ENCODE assay signal across 27 mouse cellular contexts in the genomic region with DNA sequence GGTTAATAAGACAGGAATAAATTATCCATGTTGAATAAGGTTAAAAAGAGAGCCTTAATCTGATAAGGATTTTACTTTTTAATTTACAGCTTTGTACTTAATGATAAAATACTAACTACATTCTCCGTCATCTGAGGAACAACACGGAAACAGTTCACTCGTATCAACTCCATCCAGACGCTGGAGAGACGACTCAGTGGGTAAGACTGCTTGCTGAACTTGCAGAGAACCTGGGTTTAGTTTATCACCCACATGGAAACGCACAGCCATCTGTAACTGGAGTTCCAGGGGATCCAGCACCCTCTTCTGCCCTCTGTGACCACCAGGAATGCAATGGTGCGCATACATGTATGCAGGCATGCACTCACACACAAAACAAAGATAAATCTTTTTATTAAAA. TPM values are rescaled to one million over a fixed set of nuclear protein-coding genes. Genes with fewer than 3 reads are reported as not detected.
DNase-seq lines count a peak whose midpoint lies in the region; ATAC-seq and TF ChIP-seq lines count a peak whose summit lies in the region.
"Had no signal": no experiment of that assay in that cellular context is flagged by ENCODE, and none has a peak within 500 bp of the region (broad histone marks: within the 10 kb centered on the region; RNA-seq: fewer than 3 reads in every experiment).

No protein-coding gene starts in this region.

- peak; percentile 58 for ATAC-seq in G1E (ENCODE audit: extremely low read depth, insufficient number of reproducible peaks, low FRiP score, poor library complexity, severe bottlenecking)
- peak; percentile 44; the same call in 1 of the 2 replicates for ATAC-seq in liver, embryonic 15.5 days (ENCODE audit: insufficient read depth)
- peak; percentile 81 for ATAC-seq in megakaryocyte-erythroid progenitor cell, adult 5-6 weeks (replicated peaks; ENCODE audit: low FRiP score, low TSS enrichment, poor library complexity, severe bottlenecking)
- ATAC-seq: CD4-positive, CD25-positive, alpha-beta regulatory T cell, adult 4 months; forebrain, embryonic 14.5 days; forebrain, postnatal 0 days had no signal

- no peak for TF ChIP-seq POLR2A in MEL (IDR thresholded peaks at IDR 0.05; ENCODE audit: control insufficient read depth in 1 of 2, insufficient read depth in 1 of 2, low read depth in 1 of 2, low read length in 2 of 2, poor library complexity in 1 of 2)

- peak; percentile 8 to 59; a peak in 3 of 4 replicates for TF ChIP-seq EP300 in MEL (IDR thresholded peaks at IDR 0.05; ENCODE audit: low read depth in 1 of 2, low read length in 2 of 2)

- TF ChIP-seq RAD21 in MEL (IDR thresholded peaks at IDR 0.05; ENCODE audit: low read depth, low read length): no peak

- 53% methylated on average over 7 of the region's 7 CpGs for WGBS in liver, embryonic 15.5 days (ENCODE audit: insufficient replicate concordance)
- 90% methylated on average over 7 of the region's 7 CpGs for WGBS in forebrain, embryonic 10.5 days

- peak overlapping the region; percentile 30; the same call in 1 of the 2 replicates for H3K4me2 ChIP-seq in liver, embryonic 15.5 days
- H3K4me2 ChIP-seq: embryonic facial prominence, embryonic 13.5 days; heart, embryonic 13.5 days; hindbrain, embryonic 15.5 days had no signal

- TF ChIP-seq CTCF in G1E (IDR thresholded peaks at IDR 0.05; ENCODE audit: low read depth, low read length) (no peak), MEL (IDR thresholded peaks at IDR 0.05 in 2 of 3, conservative IDR thresholded peaks at IDR 0.05 in 1 of 3; ENCODE audit: control insufficient read depth in 1 of 3, insufficient read depth in 1 of 3, low read depth in 2 of 3, low read length in 3 of 3, poor library complexity in 1 of 3, severe bottlenecking in 1 of 3) (no peak)

- H3K9ac ChIP-seq in MEL (ENCODE audit: control insufficient read depth, low read depth, low read length, poor library complexity, severe bottlenecking): no peak overlapping the region
- no peak overlapping the region for H3K9ac ChIP-seq in liver, embryonic 15.5 days
- H3K9ac ChIP-seq: embryonic facial prominence, embryonic 13.5 days; forebrain, postnatal 0 days; heart, embryonic 13.5 days; hindbrain, embryonic 15.5 days had no signal

- H3K27ac ChIP-seq in MEL (ENCODE audit: control insufficient read depth, low read depth, low read length): no peak overlapping the region
- no peak overlapping the region for H3K27ac ChIP-seq in liver, embryonic 15.5 days (replicated peaks)
- H3K27ac ChIP-seq in forebrain, embryonic 10.5 days: no peak overlapping the region
- H3K27ac ChIP-seq: embryonic facial prominence, embryonic 10.5 days; embryonic facial prominence, embryonic 13.5 days; heart, adult 2 months; heart, embryonic 10.5 days; heart, embryonic 13.5 days; hindbrain, embryonic 15.5 days had no signal

- peaks cover 44% of the 10 kb centered on the region for H3K4me1 ChIP-seq in G1E (ENCODE audit: insufficient read depth, low read depth, low read length)
- peaks cover 14 to 62% of the 10 kb centered on the region in 2 experiments for H3K4me1 ChIP-seq in MEL (ENCODE audit: control insufficient read depth in 1 of 2, insufficient read depth in 2 of 2, low read length in 2 of 2)
- H3K4me1 ChIP-seq in liver, embryonic 15.5 days (replicated peaks): peaks cover 40% of the 10 kb centered on the region
- H3K4me1 ChIP-seq in forebrain, embryonic 10.5 days: no peaks in the 10 kb centered on the region
- H3K4me1 ChIP-seq: embryonic facial prominence, embryonic 10.5 days; embryonic facial prominence, embryonic 13.5 days; hindbrain, embryonic 15.5 days had no signal

- H3K36me3 ChIP-seq in G1E (replicated peaks) (peaks cover 9% of the 10 kb centered on the region), MEL (ENCODE audit: control insufficient read depth in 1 of 2, insufficient read depth in 2 of 2, low read length in 2 of 2) (peaks cover 3 to 50% of the 10 kb centered on the region in 2 experiments; a peak in 3 of 4 replicates)
- no peaks in the 10 kb centered on the region for H3K36me3 ChIP-seq in liver, embryonic 15.5 days (replicated peaks)
- no peaks in the 10 kb centered on the region for H3K36me3 ChIP-seq in forebrain, embryonic 10.5 days (replicated peaks)
- H3K36me3 ChIP-seq: embryonic facial prominence, embryonic 10.5 days; embryonic facial prominence, embryonic 13.5 days; heart, embryonic 10.5 days; heart, embryonic 13.5 days; hindbrain, embryonic 15.5 days had no signal

- H3K9me3 ChIP-seq in G1E (replicated peaks) (no peaks in the 10 kb centered on the region), MEL (replicated peaks; ENCODE audit: insufficient read depth, low read length) (no peaks in the 10 kb centered on the region)
- H3K9me3 ChIP-seq in liver, embryonic 15.5 days (replicated peaks): no peaks in the 10 kb centered on the region
- H3K9me3 ChIP-seq in forebrain, embryonic 10.5 days: no peaks in the 10 kb centered on the region
- H3K9me3 ChIP-seq: embryonic facial prominence, embryonic 10.5 days; embryonic facial prominence, embryonic 13.5 days; heart, embryonic 10.5 days; heart, embryonic 13.5 days; hindbrain, embryonic 15.5 days had no signal

- H3K27me3 ChIP-seq in G1E (ENCODE audit: insufficient read depth, low read length) (no peaks in the 10 kb centered on the region), MEL (ENCODE audit: control insufficient read depth in 1 of 2, insufficient read depth in 2 of 2, low read length in 2 of 2) (no peaks in the 10 kb centered on the region)
- H3K27me3 ChIP-seq in liver, embryonic 15.5 days: no peaks in the 10 kb centered on the region
- no peaks in the 10 kb centered on the region for H3K27me3 ChIP-seq in forebrain, embryonic 10.5 days (ENCODE audit: poor library complexity, severe bottlenecking)
- H3K27me3 ChIP-seq: embryonic facial prominence, embryonic 13.5 days; heart, embryonic 13.5 days; hindbrain, embryonic 15.5 days had no signal

- H3K79me2 ChIP-seq in MEL (ENCODE audit: control insufficient read depth, insufficient read depth, low read length, poor library complexity): peaks cover 51% of the 10 kb centered on the region

- H3K4me3 ChIP-seq in G1E (ENCODE audit: low read depth, low read length) (no peak overlapping the region), MEL (ENCODE audit: control insufficient read depth in 1 of 2, insufficient read depth in 1 of 2, low read depth in 2 of 2, low read length in 2 of 2) (no peak overlapping the region)
- H3K4me3 ChIP-seq in liver, embryonic 15.5 days (replicated peaks): no peak overlapping the region
- no peak overlapping the region for H3K4me3 ChIP-seq in forebrain, embryonic 10.5 days
- H3K4me3 ChIP-seq: embryonic facial prominence, embryonic 10.5 days; embryonic facial prominence, embryonic 13.5 days; erythroblast, embryonic 14.5 days; heart, adult 2 months; heart, embryonic 10.5 days; heart, embryonic 13.5 days; hindbrain, embryonic 15.5 days had no signal

- DNase-seq in G1E (ENCODE audit: low spot score) (no peak), MEL (ENCODE audit: low read depth, low spot score) (peak; percentile 67)
- no peak for DNase-seq in frontal cortex, postnatal 36 days (ENCODE audit: low spot score in 2 of 2)
- DNase-seq in forebrain, embryonic 10.5 days (ENCODE audit: extremely low spot score, low spot score): no peak
- DNase-seq: adrenal gland, adult 2 months; adrenal gland, postnatal 14 days; cerebellum, adult 11 months; cerebellum, adult 2 months; cerebellum, adult 9-11 months; cerebellum, postnatal 25 days; forebrain, postnatal 0 days; gastrocnemius, postnatal 25 days; heart, adult 2 months; heart, postnatal 14 days; heart, postnatal 4 days had no signal

TF ChIP-seq in MEL, 35 proteins besides CTCF, POLR2A, EP300 and RAD21 (continues in another document):
- TF ChIP-seq CHD1 (IDR thresholded peaks at IDR 0.05; ENCODE audit: low read depth, low read length) (0 out of 2 replicates have a peak, but pooled peaks have one; percentile 50), SIN3A (IDR thresholded peaks at IDR 0.05; ENCODE audit: low read length) (peak; percentile 37; the same call in 1 of the 2 replicates), SMC3 (IDR thresholded peaks at IDR 0.05; ENCODE audit: low read depth, low read length) (no peak), MAZ (IDR thresholded peaks at IDR 0.05; ENCODE audit: low read depth, low read length) (no peak), E2F4 (IDR thresholded peaks at IDR 0.05; ENCODE audit: borderline replicate concordance, low read depth, low read length) (no peak), TAL1 (IDR thresholded peaks at IDR 0.05; ENCODE audit: low read length) (peak; percentile 51), POLR2AphosphoS2 (IDR thresholded peaks at IDR 0.05; ENCODE audit: low read length) (no peak), JUND (IDR thresholded peaks at IDR 0.05; ENCODE audit: low read depth, low read length) (no peak), HCFC1 (IDR thresholded peaks at IDR 0.05; ENCODE audit: low read depth, low read length) (no peak), TCF12 (IDR thresholded peaks at IDR 0.05; ENCODE audit: low read depth, low read length) (peak; percentile 80), UBTF (IDR thresholded peaks at IDR 0.05; ENCODE audit: borderline replicate concordance, insufficient read depth, low read depth, low read length) (no peak)

RNA-seq across cellular contexts. Expression of a gene that starts 18.1 kb away (rescaled TPM):
- 243 and 278 TPM in 2 replicates for total RNA-seq in G1E (2014; fragmentation: Nextera tagmentation)
- 91.0 and 92.5 TPM in 2 replicates for total RNA-seq in G1E (2017)
- polyA plus RNA-seq in G1E (2012): 27.1 and 28.7 TPM in 2 replicates
- 37.8 and 52.1 TPM in 2 replicates for total RNA-seq in MEL (2012; rRNA removed)
- 100 to 1,000 TPM in 1 of 2 experiments, 10 to 100 TPM in 1; 57.6 to 161 TPM for polyA plus RNA-seq in MEL (2012; ENCODE audit: insufficient read depth in 1 of 2, insufficient read length in 2 of 2, low read depth in 1 of 2, low replicate concordance in 2 of 2, missing spikeins in 1 of 2)
- polyA plus RNA-seq in liver, embryonic 15.5 days (2015; fragmentation: Nextera tagmentation; extraction: Ambion mirVana): 14.3 and 14.7 TPM in 2 replicates
- total RNA-seq in megakaryocyte-erythroid progenitor cell, adult 5-6 weeks (2014; fragmentation: Nextera tagmentation): 78.4 and 95.1 TPM in 2 replicates
- 69.0 and 101 TPM in 2 replicates for total RNA-seq in megakaryocyte-erythroid progenitor cell, adult 5-6 weeks (2017)
- 32.6 and 33.9 TPM in 2 replicates for polyA plus RNA-seq in forebrain, embryonic 10.5 days (2016; fragmentation: Nextera tagmentation; extraction: Ambion mirVana)

RNA-seq across cellular contexts. Expression of a gene that starts 49.0 kb away (rescaled TPM):
- total RNA-seq in G1E (2014; fragmentation: Nextera tagmentation) (not detected in 2 replicates), G1E (2017) (0.12 and 0.22 TPM in 2 replicates), MEL (2012; rRNA removed) (not detected in 2 replicates)
- polyA plus RNA-seq in G1E (2012) (not detected in 2 replicates), MEL (2012; ENCODE audit: insufficient read depth in 1 of 2, insufficient read length in 2 of 2, low read depth in 1 of 2, low replicate concordance in 2 of 2, missing spikeins in 1 of 2) (not detected)
- polyA plus RNA-seq in liver, embryonic 15.5 days (2015; fragmentation: Nextera tagmentation; extraction: Ambion mirVana): 0.02 and 0.05 TPM in 2 replicates
- not detected in 2 replicates for total RNA-seq in megakaryocyte-erythroid progenitor cell, adult 5-6 weeks (2014; fragmentation: Nextera tagmentation)
- total RNA-seq in megakaryocyte-erythroid progenitor cell, adult 5-6 weeks (2017): not detected in 2 replicates
- polyA plus RNA-seq in forebrain, embryonic 10.5 days (2016; fragmentation: Nextera tagmentation; extraction: Ambion mirVana): 1.2 and 1.5 TPM in 2 replicates
- total RNA-seq: common myeloid progenitor, adult 5-6 weeks; gastrocnemius, postnatal 25 days; heart, postnatal 14 days had no signal
- polyA plus RNA-seq: adrenal gland, adult 2 months; CD4-positive, CD25-positive, alpha-beta regulatory T cell, adult 4 months; erythroblast, embryonic 14.5 days; heart, adult 2 months; heart, embryonic 16.5 days had no signal
